Mouse (Mus musculus): ENCODE measurements around the gene Zfp451.
"Not testable (repeated sequence)": the region's sequence is repeated elsewhere in the genome, so short reads cannot be mapped to it uniquely, and the experiment has no call there.

Zfp451 gene

DNA sequence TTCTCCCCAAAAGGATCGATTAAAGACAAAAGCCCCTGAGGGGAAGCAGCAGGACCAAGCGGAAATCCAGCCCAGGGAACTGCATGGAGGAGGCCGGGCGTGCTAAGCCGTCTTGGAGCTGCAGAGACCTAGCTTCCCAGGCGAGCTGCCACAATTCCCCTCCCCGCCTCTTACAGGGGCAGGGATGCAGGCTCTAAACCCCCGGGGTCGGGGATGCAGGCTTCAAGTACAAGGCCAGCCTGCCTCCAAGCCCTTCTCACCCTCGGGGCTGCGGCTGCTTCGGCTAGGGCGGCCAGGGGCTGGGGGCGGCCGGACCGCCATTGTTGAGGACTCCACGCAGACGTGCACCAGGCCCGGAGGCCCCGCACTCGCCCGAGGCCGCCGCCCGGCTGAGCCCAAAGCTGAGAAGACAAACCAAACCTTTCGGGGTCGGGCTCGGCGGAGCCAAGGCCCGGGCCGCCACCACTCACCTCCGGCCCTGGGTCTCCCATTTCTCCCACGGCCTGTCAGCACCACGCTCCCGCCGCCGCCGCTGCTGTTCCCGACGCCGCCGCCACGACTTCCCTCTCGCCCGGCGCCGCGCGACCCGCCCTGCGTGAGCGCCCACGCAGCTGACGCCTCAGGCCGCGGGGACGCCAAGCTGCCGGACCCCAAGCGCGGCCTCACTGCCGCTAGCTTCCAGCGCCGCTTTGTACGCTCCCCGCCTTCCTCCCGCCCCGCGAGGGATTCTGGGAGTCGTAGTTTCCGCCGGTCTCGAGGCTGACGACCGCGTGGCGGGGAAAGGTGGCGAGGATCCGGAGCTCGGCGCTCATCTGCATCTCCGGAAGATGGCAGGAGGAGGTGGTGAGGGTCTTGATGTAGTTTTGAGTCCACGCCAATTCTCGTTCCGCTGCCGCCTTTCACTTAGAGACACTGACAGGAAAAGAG is at the start of gene Zfp451:
Gene Zfp451, minus strand, starts transcription at position 728 of the 927 bp plus-strand sequence.
- peak; percentile 97 for DNase-seq

DNA sequence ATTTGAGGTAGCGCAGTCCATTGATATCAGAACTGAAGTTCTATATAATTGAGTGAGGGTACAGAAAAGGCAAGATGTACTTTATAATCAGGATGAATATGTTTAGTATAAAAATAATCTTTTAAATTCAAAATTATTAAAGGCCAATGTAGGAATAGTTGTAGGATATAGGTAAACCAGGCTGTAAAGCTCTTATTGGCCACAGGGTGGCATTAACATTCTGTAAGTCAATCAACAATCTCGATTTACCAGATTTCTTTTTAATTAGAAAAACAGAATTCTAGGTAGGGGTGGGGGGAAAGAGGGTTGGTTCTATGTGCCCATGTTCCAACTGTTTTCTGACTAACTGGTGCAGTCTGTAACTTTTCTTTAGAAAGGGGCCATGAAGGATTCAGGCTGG is 32.4 kb upstream of the Zfp451 start:
- DNase-seq = no peak

DNA sequence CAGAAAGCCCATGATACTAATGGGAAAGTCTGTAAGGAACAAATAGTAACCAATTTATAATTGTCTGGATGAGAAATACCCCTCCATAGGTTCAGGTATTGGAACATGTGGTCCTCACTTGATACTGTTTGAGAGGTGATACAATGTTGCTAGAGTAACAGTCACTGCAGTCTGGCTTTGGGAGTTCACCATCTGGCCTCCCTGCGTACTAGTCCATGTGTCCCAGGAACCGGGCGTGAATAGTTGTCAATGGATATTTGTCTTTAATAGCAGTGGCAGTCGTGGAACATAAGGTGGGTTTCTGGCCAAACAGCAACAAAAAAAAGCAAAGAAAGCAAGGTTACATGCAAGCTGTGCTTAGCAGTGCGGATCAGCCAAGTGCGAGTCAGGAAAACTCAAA is 29.4 kb upstream of the Zfp451 start:
- DNase-seq = no peak

DNA sequence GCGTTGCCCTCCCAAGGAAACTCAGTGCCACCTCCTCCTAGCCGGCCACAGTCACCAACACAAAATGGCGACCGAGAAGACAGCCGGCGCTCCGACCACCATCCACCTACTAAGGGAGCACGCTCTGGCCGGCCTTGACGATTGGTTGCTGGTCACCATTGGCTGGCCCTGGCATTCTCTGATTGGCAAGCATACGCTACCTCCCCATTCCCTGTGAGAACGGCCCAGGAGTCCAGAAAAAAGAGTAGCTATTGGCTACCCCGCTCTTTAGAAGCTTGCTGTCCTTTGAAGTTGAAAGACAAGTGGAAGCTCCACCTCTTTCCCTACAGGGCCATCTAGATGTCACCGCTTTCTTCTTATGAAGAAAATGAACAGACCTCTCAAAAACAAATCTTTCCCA is 24.6 kb upstream of the Zfp451 start:
- not testable (repeated sequence) for DNase-seq

DNA sequence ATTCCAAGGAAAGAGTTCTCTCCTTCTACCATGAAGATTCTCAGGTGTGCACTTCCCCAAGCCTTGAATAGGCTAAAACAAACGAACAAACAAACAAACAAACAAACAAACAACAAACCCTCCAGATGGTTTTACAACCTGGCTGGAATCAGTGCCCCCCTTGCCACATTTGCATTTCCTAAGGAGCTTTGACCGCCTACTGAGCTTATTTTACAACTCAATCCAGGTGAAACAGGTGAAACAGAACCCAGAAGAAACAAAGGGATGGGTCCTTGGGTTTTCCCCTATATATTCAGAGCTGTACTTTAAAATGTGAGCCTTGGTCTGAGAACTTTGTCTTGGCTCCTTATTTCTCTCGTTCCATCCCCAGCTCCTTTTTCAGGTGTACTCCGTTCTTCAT is 16.2 kb upstream of the Zfp451 start:
- DNase-seq = no peak

DNA sequence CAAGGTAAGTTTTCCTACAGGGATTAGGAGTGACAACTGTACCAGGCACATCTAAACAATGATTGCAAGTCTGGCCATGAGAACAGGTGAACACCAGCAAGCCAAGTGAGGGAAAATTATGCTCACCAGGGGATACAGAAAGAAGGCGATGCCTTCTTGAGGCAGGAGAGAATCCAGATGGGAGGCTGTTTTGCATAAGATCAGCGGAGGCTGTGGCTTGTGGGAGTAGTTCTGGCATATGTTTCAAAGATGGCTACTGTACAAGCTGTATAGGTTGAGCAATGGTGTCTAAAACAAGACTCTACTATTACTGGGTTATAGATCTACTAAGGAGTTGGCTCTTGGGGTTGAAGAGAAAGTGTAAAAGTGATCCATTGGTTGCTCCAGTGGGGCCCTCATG is 3.5 kb upstream of the Zfp451 start:
- no peak for DNase-seq

DNA sequence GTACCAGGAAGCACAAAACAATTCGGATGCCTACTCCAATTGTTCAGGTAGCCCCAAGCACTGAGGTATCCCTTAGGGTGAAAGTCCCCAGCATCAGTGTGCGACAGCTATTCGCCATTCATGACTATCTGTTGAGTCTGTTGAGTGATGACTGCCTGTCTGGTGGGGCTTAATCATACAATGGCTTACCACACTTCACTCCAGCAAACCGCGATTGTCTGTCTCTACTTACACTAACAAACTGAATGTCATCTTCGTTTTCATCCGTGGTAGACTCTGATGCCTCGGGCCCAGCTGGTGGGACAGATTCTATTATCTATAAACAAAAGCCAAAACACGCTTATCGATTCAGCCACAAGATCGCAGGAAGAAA is 914 bp downstream of the Zfp451 start:
- no peak for DNase-seq

DNA sequence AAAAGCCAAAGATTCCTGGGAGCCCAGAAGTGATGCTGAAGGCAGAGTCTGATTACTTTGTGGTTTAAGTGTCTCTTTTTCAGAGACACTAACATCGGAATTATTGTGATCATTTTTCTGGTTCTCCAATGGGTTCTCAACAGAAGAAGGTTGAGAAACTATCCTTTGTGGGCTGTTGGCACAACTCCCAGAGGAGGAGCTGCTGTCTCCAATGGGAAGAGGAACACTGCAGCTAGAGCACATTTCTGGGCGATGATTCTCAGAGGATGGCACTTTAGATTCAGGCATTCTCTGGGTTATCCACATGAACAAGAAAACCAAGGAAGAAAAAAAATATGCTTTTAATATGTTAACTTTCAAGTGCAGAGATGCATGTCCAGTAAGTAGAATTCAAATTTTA is 11.1 kb downstream of the Zfp451 start:
- no peak for DNase-seq

DNA sequence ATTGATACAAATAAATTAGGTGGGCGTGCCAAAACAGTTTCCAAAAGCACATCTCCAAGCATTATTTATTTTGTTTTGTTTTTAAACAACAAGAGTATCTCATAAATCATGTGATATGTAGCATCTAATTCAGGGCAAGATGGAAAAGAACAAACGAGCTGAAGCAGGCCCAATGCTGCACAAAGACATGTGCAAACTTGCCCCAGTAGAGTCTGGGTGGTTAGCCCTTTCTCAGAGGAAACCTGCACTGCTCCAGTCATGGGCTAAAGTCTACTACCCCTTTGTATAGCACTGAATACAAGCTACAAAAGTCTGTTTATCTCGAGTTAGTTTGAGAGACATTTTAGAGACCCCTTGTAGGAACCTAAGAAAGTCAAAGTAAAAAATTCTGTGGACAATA is 14.8 kb downstream of the Zfp451 start:
- DNase-seq = no peak

DNA sequence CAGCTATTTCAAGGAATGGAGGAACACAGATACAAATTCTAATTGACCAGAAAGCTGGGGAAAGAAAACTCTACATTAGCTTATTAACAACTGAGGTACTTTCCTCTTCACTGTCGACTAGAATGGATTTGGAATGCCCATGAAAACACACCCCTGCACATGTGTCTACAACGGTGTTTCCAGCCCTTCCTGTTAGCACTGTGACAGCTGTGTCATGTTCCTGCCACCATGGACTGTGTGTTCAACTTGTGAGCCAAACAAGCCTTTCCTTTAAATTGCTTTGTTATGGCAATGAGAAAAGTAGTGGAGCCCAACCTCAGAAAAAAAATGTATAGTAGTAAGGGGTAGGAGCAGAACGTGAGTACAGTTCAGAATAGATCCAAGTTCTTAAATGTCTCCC is 25.9 kb downstream of the Zfp451 start:
- DNase-seq = no peak

DNA sequence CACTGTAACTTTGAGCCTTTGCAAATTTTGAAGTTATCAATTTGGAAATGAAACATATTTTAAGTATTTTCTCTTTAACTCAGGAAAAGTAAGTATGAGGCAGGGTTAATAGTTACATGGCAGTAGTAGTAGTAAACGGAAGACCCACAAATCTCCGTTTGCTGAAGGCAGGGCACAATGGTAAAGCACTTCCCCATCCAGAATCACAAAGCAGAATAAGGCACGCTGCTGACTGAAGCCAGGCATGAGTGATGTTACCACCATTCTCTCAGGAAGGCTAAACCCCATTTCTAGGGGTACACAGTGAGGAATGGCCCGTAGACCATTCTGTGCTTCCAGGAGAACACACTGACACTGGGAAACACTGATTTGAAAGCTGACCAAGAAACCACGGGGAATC is 26.3 kb downstream of the Zfp451 start:
- no peak for DNase-seq

DNA sequence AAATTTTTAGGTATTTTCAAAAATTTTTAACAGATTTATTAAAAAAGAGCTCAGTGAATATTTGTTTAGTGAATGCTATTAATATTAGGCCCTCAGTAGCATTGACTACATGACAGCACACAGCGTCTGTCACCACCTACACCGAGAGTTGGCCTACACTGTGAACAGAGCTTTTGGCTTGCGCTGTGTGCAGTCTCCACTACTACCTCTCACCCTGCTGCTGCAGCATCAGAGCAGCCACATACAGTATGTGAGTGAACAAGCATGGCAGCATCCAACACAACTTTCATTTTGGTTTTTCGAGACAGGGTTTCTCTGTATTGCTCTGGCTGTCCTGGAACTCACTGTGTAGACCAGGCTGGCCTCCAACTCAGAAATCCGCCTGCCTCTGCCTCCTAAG is 29.8 kb downstream of the Zfp451 start:
- no peak for DNase-seq

DNA sequence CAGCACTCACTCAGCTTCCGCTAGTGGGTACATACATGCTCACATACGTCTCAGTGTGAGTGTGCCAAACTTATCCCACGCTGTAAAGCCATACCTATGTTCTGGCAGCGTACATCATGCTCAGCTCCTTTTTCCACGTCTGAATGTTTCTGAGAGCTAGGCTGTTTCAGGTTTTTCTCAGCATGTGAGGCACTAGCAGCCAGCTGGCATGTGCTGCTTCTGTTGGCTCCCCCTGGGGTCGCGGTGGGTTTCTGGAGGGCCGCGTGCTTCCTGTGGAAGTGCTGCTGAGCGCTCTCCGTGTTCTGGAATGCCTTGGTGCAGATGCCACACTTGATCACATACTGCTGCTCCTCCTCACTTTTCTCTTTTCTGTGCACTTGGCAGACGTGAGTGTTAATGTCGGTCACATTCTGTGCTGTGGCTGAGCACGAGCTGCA is 38.2 kb downstream of the Zfp451 start:
- DNase-seq = no peak

DNA sequence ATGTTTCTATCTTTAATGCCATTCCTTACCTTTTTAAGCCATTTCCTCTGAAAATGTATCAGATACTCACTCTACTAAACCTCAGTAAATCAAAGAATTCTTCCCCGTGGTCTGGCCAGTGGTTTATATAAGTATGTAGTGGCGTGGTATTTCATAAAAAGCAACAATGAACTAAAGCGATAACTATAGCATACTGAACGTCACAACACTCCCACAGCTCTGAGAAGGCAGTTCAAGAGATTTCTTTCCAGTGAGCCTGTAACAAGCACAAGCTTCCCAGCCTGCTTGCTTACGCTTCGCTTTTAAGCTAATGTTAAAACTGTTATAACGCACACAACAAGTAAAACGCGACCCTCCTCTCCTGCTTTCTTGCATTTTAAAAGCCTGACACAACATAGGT is 42.3 kb downstream of the Zfp451 start:
- DNase-seq = no peak

DNA sequence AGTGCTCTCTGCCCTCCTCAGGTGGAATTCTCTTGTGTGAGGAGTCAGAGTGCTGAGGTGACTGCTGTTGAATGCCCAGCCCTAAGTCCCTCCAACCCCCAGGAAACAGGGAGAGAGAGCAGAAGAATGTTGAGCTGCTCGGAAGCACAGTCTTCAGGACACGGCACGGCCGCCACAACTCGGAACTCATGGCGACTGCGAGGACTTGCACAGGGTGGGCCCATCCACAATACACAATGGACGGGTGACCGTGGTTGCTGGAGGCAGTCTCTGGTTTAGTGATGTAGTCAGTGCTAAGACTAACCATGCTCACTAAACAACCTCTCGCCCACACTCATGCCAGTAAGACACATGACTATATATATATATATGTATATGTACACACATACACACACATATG is 42.8 kb downstream of the Zfp451 start:
- no peak for DNase-seq

DNA sequence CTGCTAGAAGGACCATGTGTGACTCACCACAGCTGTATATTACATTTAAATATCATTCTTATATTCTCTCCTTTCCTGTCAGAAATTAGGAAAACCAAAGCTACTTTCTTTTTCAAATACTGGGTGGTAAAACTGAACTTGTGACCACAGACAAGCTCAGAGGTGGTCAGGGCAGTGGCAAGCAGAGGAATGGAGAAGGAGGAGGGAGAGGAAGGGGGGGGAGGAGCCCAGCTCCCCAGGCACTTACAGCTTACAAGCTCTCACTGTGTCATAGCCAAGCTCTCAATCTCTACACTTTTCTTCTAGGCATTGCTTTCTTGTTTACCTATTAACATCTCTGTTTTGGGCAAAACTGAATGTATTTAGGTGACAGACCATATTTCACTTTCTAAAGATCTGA is 45.6 kb downstream of the Zfp451 start:
- DNase-seq = no peak

DNA sequence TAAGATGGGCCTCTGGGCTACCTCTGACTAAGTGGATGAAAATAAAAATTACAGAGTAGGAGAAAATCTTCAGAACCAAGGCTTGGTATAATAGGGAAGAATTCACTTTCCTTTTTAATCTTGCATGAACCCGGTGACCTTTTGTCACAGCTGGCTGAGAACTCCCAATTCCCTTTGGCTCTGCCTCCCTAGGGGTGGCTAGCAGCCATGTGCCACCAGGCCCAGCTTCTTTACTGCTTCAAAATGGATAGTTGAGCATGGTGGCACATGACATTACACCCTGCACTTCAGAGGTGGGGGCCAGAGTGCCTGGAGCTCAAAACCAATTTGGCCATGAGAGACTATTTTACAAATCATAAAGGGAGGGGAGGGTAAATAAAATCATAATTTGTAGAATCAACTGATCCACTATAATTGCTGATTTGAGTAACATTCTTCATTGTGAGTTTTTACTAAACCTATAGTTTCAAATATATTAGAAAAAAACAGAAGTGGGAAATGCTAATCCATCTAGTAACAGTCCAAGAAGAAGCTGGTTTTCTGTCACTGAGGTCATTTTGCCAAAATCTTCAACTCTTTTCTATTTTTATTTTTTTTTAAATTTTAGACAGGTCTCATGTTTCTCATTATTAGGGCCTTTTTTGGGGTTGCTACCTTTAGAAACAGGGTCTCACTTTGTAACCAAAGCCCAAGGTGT is 46.2 kb downstream of the Zfp451 start:
- DNase-seq = no peak

DNA sequence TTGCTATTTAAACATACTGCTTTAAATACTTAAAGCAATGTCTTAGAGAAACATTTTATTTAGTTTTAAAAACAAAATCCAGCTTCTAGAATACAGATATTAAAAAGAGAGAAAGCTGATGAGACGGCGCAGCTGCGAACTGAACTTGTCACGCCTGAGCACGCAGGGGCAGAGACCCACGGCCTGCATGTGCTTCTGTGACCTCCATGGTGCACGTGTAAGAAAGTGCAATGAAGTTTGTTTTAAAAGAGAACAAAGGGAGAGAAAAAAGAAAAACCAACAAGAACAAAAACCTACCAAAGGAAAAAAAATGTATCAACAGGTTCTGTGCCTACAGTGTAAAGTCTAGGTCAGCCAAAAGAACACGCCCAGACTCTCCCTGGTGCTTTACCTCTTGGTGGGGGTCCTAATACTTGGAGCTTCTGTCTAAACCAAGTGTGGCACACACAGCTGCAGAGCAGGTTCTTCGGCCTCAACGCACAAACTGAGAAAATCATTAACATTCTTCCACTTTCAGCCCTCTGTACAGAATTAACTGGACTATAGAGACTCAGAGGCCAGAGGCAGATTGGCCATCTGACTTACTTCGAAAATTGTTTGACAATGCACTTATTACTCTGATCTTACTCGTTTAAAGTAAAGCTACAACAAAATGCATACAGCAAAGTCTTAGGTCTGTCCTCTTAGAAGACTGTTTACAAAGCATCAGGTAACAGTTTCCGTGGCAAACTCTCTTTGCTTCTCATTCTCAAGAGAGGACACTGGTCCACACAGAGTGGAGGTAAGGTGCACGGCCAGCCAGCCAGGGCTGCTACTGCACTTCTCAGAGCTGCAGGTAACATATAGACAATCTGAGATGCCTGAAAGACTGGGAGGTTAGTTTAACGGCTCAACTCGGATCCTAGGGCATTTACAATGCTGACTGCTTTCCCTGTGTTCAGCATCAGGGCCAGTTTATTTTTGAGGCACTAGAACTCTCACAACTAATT is 47.6 kb downstream of the Zfp451 start:
- no peak for DNase-seq

DNA sequence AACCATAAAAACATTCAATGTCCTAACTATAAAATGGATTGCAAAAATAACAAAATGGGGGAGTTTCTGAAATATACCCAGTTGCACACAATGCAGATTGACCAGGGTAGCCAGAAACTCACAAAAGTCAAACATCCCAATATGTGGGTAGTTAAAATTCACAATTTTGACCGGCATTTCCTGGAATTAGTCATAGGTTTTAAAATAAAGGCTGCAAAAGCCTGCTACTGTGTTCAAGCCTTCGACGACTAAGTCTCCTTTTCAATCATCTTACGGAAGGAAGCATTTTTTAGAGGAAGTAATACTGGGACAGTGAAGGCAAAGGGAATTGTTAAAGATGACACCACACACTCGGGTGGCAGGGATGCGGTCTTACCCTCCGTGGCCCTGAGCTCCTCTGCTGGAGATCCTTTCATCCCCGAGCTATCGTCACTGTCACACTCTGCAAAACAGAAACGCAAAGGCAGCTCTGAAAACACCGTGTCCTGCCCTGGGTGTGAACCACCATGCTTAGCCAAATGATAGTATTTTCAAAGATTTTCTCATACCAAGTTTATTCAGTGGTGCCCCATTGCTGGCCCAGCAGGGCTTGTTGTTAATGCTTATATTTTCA is 48.8 kb downstream of the Zfp451 start:
- DNase-seq = no peak

DNA sequence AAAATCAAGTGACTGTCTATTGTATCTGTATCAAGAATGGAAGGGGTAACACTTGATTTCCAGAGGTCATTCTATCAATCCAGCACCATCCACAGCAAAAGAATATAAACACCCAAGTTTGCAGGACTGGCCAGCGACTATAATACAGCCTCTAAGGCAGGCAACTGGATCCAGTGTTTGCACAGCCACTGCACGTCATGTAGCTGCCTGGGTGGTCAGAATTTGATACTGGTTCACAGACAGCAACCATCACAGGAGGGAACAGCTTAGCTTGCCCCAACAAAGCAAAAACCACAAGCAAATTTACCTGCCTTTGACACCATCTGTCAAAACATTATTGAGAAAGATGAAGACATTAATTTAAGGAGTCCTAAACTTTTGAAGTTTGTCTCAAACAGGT is 50.6 kb downstream of the Zfp451 start:
- DNase-seq = peak; percentile 52

DNA sequence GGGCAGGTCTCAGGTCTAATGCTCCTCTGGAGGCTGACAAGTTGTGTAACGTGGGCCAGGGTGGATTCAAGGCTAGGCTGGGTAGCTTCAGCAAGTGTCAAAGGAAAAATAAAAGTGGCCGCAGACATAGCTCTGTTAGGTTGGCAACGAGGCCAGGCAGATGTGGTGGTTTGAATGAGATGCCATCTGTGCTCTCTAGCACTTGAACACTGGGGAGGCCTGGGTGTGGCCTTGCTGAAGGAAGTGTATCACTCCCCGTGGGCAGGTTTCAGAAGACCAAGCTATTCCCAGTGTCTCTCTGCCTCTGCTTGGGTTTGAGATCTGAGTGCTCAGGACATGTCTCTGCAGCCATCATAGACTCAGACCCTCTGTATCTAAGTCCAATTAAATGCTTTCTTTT is 55.9 kb downstream of the Zfp451 start:
- DNase-seq = no peak

DNA sequence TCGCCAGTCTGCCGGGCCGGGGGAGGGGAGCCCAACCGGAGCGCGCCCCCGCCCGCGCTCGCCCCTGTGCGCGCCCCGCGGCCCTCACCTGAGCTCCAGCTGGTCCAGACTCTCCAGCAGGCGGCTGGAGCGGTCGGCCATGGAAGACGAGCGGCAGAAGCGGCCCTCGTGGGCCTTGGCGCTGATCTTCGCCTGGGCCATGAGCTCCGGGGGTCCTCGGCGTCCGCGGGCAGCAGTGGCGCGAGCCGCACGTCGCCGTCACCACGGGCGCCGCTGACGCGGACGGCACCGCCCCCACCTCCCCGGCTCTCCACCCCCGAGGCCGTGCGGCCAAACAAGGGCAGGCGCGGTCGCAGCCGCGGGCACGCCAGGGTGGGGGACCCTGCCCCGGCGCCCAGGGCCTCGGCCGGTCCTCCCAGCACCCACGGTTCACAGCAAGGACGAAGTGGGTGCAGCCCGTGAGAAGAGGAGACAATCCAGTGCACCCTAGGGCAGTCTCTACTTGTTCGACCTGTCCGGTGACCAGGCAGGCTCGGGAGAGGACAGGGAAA is 56.8 kb downstream of the Zfp451 start, which contains the start of gene Bag2:
Gene Bag2, minus strand, starts transcription at position 305 of the 551 bp plus-strand sequence.
- peak; percentile 78 for DNase-seq

Measured in embryo, embryonic 11 days (tissue).